Mouse (Mus musculus) CH12.LX (cell line): Measurements from ENCODE around the gene Gm10638. TPM values are rescaled to one million over a fixed set of nuclear protein-coding genes. Genes with fewer than 3 reads are reported as not detected.
A peak's percentile ranks its signal among the peaks of the same experiment; 100 is the strongest.

Source experiments
- DNase-seq: peaks from one replicate; pipeline ENCODE4 v3.0.0-alpha.2; 2013; ENCODE audit errors: extremely low read depth
- H3K27ac ChIP-seq: 2 replicates; pipeline ENCODE4 v1.5.1; 2012; ENCODE audit warnings: low read depth, mild to moderate bottlenecking, control low read depth, moderate library complexity; ENCODE audit not compliant: insufficient read depth
- H3K27me3 ChIP-seq: replicated peaks from 2 replicates; pipeline ENCODE3; 2012; ENCODE audit warnings: inconsistent platforms
- H3K36me3 ChIP-seq, 2 experiments: replicated peaks in 1 of 2; 2 replicates each; pipeline versions ENCODE3 to v1.6.1; 2012; ENCODE audit warnings: inconsistent platforms in 1 of 2, low read length in 1 of 2, mild to moderate bottlenecking in 1 of 2, mixed read lengths in 1 of 2, moderate library complexity in 1 of 2; ENCODE audit not compliant: control insufficient read depth in 1 of 2, insufficient read depth in 1 of 2
- H3K4me1 ChIP-seq, 2 experiments: 2 replicates each; pipeline ENCODE4 v1.6.1; 2012; ENCODE audit warnings: inconsistent platforms in 1 of 2, moderate library complexity in 1 of 2; ENCODE audit not compliant: insufficient read depth in 2 of 2, control insufficient read depth in 1 of 2
- H3K4me2 ChIP-seq: 2 replicates; pipeline ENCODE4 v1.6.1; 2012; ENCODE audit warnings: low read depth, mild to moderate bottlenecking, control low read depth; ENCODE audit not compliant: poor library complexity, insufficient read depth, severe bottlenecking
- H3K4me3 ChIP-seq, 3 experiments: fragments of 150-350 bp in 1 of 3; sonication (generic) in 1 of 3; replicated peaks in 1 of 3; 2 replicates each; pipeline versions ENCODE3 to v1.5.1; 2011 to 2012; ENCODE audit warnings: low read depth in 2 of 3, low read length in 2 of 3, mild to moderate bottlenecking in 2 of 3, moderate library complexity in 2 of 3, control low read depth in 1 of 3, improper control_type of control experiment in 1 of 3, inconsistent platforms in 1 of 3, mixed read lengths in 1 of 3; ENCODE audit not compliant: poor library complexity in 1 of 3
- H3K79me2 ChIP-seq: replicated peaks from 2 replicates; pipeline ENCODE4 v1.6.1; 2012; ENCODE audit warnings: mild to moderate bottlenecking, moderate library complexity; ENCODE audit not compliant: control insufficient read depth, poor library complexity, insufficient read depth, severe bottlenecking; ENCODE audit errors: extremely low read depth
- H3K9ac ChIP-seq: 2 replicates; pipeline ENCODE4 v1.6.1; 2012; ENCODE audit warnings: low read depth, mild to moderate bottlenecking, control low read depth, moderate library complexity; ENCODE audit not compliant: insufficient read depth
- H3K9me3 ChIP-seq: replicated peaks from 2 replicates; pipeline ENCODE3; 2012; ENCODE audit warnings: low read length, inconsistent platforms, mixed read lengths
- BHLHE40 ChIP-seq: IDR thresholded peaks from 2 replicates; pipeline ENCODE4 v1.6.1; 2011; ENCODE audit warnings: mild to moderate bottlenecking, low read depth, low read length, improper control_type of control experiment
- GABPA ChIP-seq: IDR thresholded peaks from 2 replicates; pipeline ENCODE4 v1.6.1; 2012; ENCODE audit warnings: low read depth, low read length, improper control_type of control experiment, inconsistent platforms; ENCODE audit not compliant: insufficient replicate concordance
- HCFC1 ChIP-seq: IDR thresholded peaks from 2 replicates; pipeline ENCODE4 v1.6.1; 2012; ENCODE audit warnings: low read depth, mild to moderate bottlenecking, inconsistent platforms, low read length, improper control_type of control experiment
- IRF4 ChIP-seq: IDR thresholded peaks from 2 replicates; pipeline ENCODE4 v1.6.1; 2014; ENCODE audit warnings: low read depth, mild to moderate bottlenecking, inconsistent platforms, low read length, improper control_type of control experiment
- MAX ChIP-seq: IDR thresholded peaks from 2 replicates; pipeline ENCODE4 v1.6.1; 2011; ENCODE audit warnings: low read length, improper control_type of control experiment
- MAZ ChIP-seq: IDR thresholded peaks from 2 replicates; pipeline ENCODE4 v1.6.1; 2012; ENCODE audit warnings: low read depth, mild to moderate bottlenecking, inconsistent platforms, low read length, improper control_type of control experiment, moderate library complexity
- MYC ChIP-seq: IDR thresholded peaks from 2 replicates; pipeline ENCODE4 v1.6.1; 2011; ENCODE audit warnings: low read depth, mild to moderate bottlenecking, improper control_type of control experiment, low read length
- NRF1 ChIP-seq: IDR thresholded peaks from 2 replicates; pipeline ENCODE4 v1.6.1; 2014; ENCODE audit warnings: low read depth, mild to moderate bottlenecking, inconsistent platforms, low read length, improper control_type of control experiment, moderate library complexity
- UBTF ChIP-seq: IDR thresholded peaks from 2 replicates; pipeline ENCODE4 v1.6.1; 2012; ENCODE audit warnings: low read depth, mild to moderate bottlenecking, inconsistent platforms, low read length, improper control_type of control experiment, moderate library complexity
- USF1 ChIP-seq: IDR thresholded peaks from 2 replicates; pipeline ENCODE4 v1.6.1; 2014; ENCODE audit warnings: low read depth, mild to moderate bottlenecking, inconsistent platforms, low read length, improper control_type of control experiment
- USF2 ChIP-seq: conservative IDR thresholded peaks from 2 replicates; pipeline ENCODE4 v1.6.1; 2011; ENCODE audit warnings: low read depth, low read length, improper control_type of control experiment
- ZNF384 ChIP-seq: IDR thresholded peaks from 2 replicates; pipeline ENCODE4 v1.6.1; 2012; ENCODE audit warnings: low read depth, low read length, improper control_type of control experiment, inconsistent platforms
- dilution Hi-C: fragments of 300-500 bp; cut with MboI; formaldehyde crosslinking; loops from 2 replicates; pipeline ENCODE4 v1.14.3; 2020; ENCODE audit warnings: low sequenced_read_pairs; ENCODE audit not compliant: extremely low pct_unique_long_range_greater_than_20kb, extremely low pct_ligation_motif_present
- in situ Hi-C: fragments of 300-500 bp; cut with MboI; formaldehyde crosslinking; loops from 3 replicates; pipeline ENCODE4 v1.14.3; 2019; ENCODE audit warnings: low sequenced_read_pairs, low pct_ligation_motif_present, low pct_unique_long_range_greater_than_20kb, mixed read lengths
- polyA plus RNA-seq: library from polyadenylated mRNA; unstranded; fragments of >175 nt; gene quantifications from 2 replicates; pipeline ENCODE4 v1.2.1, GENCODE M21; 2012; ENCODE audit warnings: low read depth; ENCODE audit not compliant: insufficient read length
- total RNA-seq, 2 experiments: library from RNA; depleted of rRNA; stranded (reverse); fragments of 300-350 nt in 1 of 2; fragments of >200 nt in 1 of 2; gene quantifications; 2 replicates each; pipeline ENCODE4 v1.2.3; 2012 to 2014

Gm10638 gene
- total and polyA plus RNA-seq, 3 experiments = 0.13 TPM; not detected in 2

DNA sequence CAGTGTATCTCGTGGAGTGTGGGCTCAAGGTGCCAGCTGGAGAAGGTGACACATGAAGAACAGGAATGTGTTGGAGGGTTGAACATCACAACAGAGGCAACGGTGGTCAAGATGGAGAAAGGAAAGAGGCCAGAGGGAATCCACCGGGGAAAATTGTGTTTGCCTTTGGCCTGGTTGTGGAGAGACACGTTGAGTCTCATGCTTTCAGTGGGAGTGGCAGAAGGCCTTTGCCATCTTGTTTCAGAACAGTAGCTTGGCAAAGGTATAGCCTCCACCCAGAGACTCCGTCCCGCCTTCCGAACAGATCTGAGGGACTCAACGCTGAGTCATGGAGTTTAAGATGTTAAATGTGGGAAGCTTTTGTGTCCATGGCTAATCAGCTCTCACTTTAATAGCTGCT is 20.2 kb downstream of the Gm10638 start:
- H3K27ac ChIP-seq = no peak overlapping the region
- no peaks in the 10 kb centered on the region for H3K79me2 ChIP-seq
- peaks cover 2 to 8% of the 10 kb centered on the region in 2 experiments; a peak in 2 of 4 replicates for H3K4me1 ChIP-seq
- no peak overlapping the region for H3K4me2 ChIP-seq
- no peak for TF ChIP-seq MAX
- TF ChIP-seq MYC = no peak
- TF ChIP-seq IRF4 = no peak
- no peak for TF ChIP-seq HCFC1
- TF ChIP-seq, all 38 proteins: peak for 0
- H3K9ac ChIP-seq = no peak overlapping the region
- no peaks in the 10 kb centered on the region for H3K36me3 ChIP-seq
- H3K9me3 ChIP-seq = no peaks in the 10 kb centered on the region
- no peak overlapping the region for H3K4me3 ChIP-seq
- no peak for DNase-seq
- in situ Hi-C loops (no loop called here), dilution Hi-C loops (no loop called here)
- no peaks in the 10 kb centered on the region for H3K27me3 ChIP-seq

DNA sequence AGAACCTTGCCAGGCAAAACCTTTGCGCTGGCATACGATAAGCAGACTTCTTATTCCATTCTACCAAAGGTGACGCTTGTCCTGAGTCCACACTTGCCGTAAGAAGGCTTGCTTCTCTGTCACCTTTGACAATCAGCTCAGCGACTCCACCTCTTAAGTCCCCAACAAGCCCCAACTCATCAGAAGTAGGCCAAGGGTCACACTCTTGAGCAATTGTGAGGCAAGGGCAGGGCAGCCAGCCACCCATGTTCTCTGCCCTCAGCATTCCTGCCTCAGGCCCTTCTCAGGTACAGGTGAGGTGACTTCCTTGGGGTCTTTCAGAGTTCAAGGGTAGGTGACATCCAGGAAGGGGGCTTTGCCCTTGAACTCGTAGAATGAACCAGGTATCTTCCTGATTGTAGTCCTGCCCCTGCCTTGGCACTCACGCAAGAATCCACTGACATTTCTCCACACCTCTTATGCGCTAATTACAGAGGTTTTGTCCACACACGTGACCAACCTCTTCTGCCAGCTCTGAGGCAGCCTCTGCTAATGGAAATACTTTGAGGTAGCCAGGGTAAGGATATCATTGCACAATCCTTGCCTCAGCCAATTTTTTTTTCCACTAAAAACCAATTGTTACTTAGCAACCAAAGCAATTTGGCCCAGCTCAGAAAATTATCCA is 21.2 kb downstream of the Gm10638 start:
- dilution Hi-C loops = no loop called here
- TF ChIP-seq GABPA (no peak), BHLHE40 (peak; percentile 18; the same call in 1 of the 2 replicates)
- H3K27me3 ChIP-seq = peaks cover 2% of the 10 kb centered on the region
- no peaks in the 10 kb centered on the region for H3K9me3 ChIP-seq
- no peaks in the 10 kb centered on the region for H3K36me3 ChIP-seq
- H3K79me2 ChIP-seq = no peaks in the 10 kb centered on the region
- H3K4me2 ChIP-seq = no peak overlapping the region
- no peak overlapping the region for H3K27ac ChIP-seq
- peaks cover 2 to 8% of the 10 kb centered on the region in 2 experiments; a peak in 2 of 4 replicates for H3K4me1 ChIP-seq
- in situ Hi-C loops = no loop called here
- H3K9ac ChIP-seq = no peak overlapping the region
- no peak for DNase-seq
- no peak overlapping the region for H3K4me3 ChIP-seq

DNA sequence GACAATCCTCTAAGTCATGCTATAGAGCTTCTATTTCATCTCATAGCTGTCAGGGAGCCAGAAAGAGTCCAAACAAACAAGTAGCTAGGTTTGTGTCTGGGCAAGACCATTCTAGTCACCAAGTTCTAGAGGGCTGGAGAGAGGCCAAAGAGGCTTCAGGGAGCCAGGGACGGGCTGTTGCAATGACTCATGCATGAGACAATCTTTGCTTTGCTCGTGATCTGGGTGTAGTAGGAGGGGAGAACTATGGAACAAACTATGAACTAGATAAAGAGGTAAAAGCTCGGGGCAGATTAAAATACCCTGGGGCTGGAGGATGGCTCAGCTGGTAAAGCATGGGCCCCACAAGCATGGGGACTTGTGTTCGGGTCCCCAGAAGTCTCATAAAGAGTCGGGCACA is 23.0 kb downstream of the Gm10638 start:
- H3K4me1 ChIP-seq = no peaks in the 10 kb centered on the region; a peak in 1 of 4 replicates
- in situ Hi-C loops (no loop called here), dilution Hi-C loops (no loop called here)
- no peak overlapping the region for H3K9ac ChIP-seq
- TF ChIP-seq NRF1 = no peak
- no peak for TF ChIP-seq MAZ
- TF ChIP-seq ZNF384 = no peak
- TF ChIP-seq USF1 = no peak
- TF ChIP-seq UBTF = no peak
- TF ChIP-seq USF2 = no peak
- TF ChIP-seq HCFC1 = no peak
- no peak for DNase-seq
- H3K27ac ChIP-seq = no peak overlapping the region
- no peak overlapping the region for H3K4me2 ChIP-seq
- H3K79me2 ChIP-seq = no peaks in the 10 kb centered on the region
- no peak overlapping the region for H3K4me3 ChIP-seq
- H3K27me3 ChIP-seq = peaks cover 2% of the 10 kb centered on the region
- H3K36me3 ChIP-seq = no peaks in the 10 kb centered on the region
- H3K9me3 ChIP-seq = no peaks in the 10 kb centered on the region
